Mouse (Mus musculus): ENCODE measurements around the gene Far1. TPM values are rescaled to one million over a fixed set of nuclear protein-coding genes. Genes with fewer than 3 reads are reported as not detected.

The Far1 gene
- 12.7 and 17.2 TPM in 2 replicates for polyA plus RNA-seq (2021; fragmentation: Nextera tagmentation)
- long read RNA-seq, experiment 1, full-length matches to known transcripts = 16 of 41 reads
- long read RNA-seq, experiment 1, partial matches to known transcripts = 10 of 41 reads
- long read RNA-seq, experiment 1, other reads (novel, unspliced or antisense) = 15 of 41 reads
- long read RNA-seq, experiment 2, full-length matches to known transcripts = 144 of 197 reads
- long read RNA-seq, experiment 2, partial matches to known transcripts = 17 of 197 reads
- long read RNA-seq, experiment 2, other reads (novel, unspliced or antisense) = 36 of 197 reads

DNA sequence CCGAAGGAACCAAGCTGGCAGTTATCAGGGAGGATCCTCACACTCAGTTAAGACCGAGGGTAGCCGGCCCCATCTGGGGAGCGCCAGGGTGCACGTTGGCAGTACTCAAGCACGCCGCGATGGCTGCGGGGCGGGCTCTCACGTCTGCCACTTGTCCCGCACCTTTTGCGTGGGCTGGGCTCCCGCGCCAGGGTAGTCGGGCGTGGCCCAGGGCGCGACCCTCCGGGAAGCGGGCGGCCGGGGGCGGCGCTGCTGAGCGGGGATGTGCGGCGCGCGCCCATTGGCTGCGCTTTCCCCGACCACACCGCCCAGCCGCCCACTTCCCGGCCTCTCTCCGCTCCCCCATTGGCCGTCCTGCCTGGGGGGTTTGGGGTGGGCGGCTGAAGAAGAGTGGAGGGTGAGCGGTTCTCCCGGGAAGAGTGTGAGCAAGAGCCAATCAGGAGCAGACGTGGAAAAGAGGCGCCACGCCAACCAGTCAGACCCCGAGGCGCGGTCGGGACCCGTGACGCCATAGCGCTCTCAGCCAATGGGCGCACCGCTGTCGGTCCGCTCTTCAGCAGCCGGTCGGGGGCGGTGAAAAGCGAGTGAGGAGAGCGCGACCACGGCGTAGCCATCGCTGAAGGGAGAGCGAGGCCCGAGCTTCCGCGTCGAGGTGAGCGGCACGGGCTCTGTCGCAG, at the start of gene Far1:
TSS of gene Far1 (plus strand) at position 549 of the 677 bp plus-strand sequence.

Other genes starting within 250 kb of the Far1 start
- gene Btbd10, start 144.4 kb upstream of the Far1 start, polyA plus RNA-seq (2021; fragmentation: Nextera tagmentation) = 47.2 and 48.5 TPM in 2 replicates
- not detected in 2 replicates for gene Pth, start 125.3 kb upstream of the Far1 start, polyA plus RNA-seq (2021; fragmentation: Nextera tagmentation)